Mouse (Mus musculus) heart, embryonic 13.5 days (tissue): Measurements from ENCODE around the gene Polr3c. TPM values are rescaled to one million over a fixed set of nuclear protein-coding genes. Genes with fewer than 3 reads are reported as not detected.
A peak's percentile ranks its signal among the peaks of the same experiment; 100 is the strongest.

Experiments used
- ATAC-seq: fragments of 200-750 bp; cut with Nextera tagmentation; 2 replicates; pipeline ENCODE4 v1.8.0; 2017; ENCODE audit warnings: moderate TSS enrichment; ENCODE audit not compliant: insufficient number of reproducible peaks, low FRiP score, low TSS enrichment; ENCODE audit errors: extremely low read depth
- H3K27ac ChIP-seq: fragments of 300-500 bp; sonication (generic); replicated peaks from 2 replicates; pipeline ENCODE4 v1.5.1; 2015; ENCODE audit warnings: moderate library complexity, mild to moderate bottlenecking, inconsistent platforms
- H3K27me3 ChIP-seq: fragments of 300-500 bp; sonication (generic); replicated peaks from 2 replicates; pipeline ENCODE4 v1.6.1; 2015; ENCODE audit warnings: mild to moderate bottlenecking, inconsistent platforms
- H3K36me3 ChIP-seq: fragments of 300-500 bp; sonication (generic); 2 replicates; pipeline ENCODE4 v1.6.1; 2015; ENCODE audit warnings: mild to moderate bottlenecking, inconsistent platforms
- H3K4me1 ChIP-seq: fragments of 300-500 bp; sonication (generic); 2 replicates; pipeline ENCODE4 v1.6.1; 2015; ENCODE audit warnings: inconsistent platforms
- H3K4me2 ChIP-seq: fragments of 300-500 bp; sonication (generic); 2 replicates; pipeline ENCODE4 v1.6.1; 2015; ENCODE audit warnings: inconsistent platforms, mild to moderate bottlenecking, moderate library complexity
- H3K4me3 ChIP-seq: fragments of 300-500 bp; sonication (generic); 2 replicates; pipeline ENCODE4 v1.5.1; 2015; ENCODE audit warnings: moderate library complexity, mild to moderate bottlenecking, inconsistent platforms
- H3K9ac ChIP-seq: fragments of 300-500 bp; sonication (generic); 2 replicates; pipeline ENCODE4 v1.6.1; 2015; ENCODE audit warnings: inconsistent platforms, mild to moderate bottlenecking, moderate library complexity
- H3K9me3 ChIP-seq: fragments of 300-500 bp; sonication (generic); 2 replicates; pipeline ENCODE4 v1.6.1; 2016; ENCODE audit warnings: inconsistent platforms
- WGBS: fragments of 180-500 bp; shearing (Covaris S2); methylation state at CpG from one replicate; pipeline ENCODE4 v1.1.7; 2015; ENCODE audit warnings: mixed read lengths; 5-methylcytosine and 5-hydroxymethylcytosine counted together
- polyA plus RNA-seq: library from polyadenylated mRNA; unstranded; fragments of >200 nt; fragmentation: Nextera tagmentation; extraction: Ambion mirVana; gene quantifications from 2 replicates; pipeline ENCODE4 v1.2.1, GENCODE M21; 2015

Gene Polr3c
- polyA plus RNA-seq, 1 experiment from 2014 or later: 25.2 TPM

DNA sequence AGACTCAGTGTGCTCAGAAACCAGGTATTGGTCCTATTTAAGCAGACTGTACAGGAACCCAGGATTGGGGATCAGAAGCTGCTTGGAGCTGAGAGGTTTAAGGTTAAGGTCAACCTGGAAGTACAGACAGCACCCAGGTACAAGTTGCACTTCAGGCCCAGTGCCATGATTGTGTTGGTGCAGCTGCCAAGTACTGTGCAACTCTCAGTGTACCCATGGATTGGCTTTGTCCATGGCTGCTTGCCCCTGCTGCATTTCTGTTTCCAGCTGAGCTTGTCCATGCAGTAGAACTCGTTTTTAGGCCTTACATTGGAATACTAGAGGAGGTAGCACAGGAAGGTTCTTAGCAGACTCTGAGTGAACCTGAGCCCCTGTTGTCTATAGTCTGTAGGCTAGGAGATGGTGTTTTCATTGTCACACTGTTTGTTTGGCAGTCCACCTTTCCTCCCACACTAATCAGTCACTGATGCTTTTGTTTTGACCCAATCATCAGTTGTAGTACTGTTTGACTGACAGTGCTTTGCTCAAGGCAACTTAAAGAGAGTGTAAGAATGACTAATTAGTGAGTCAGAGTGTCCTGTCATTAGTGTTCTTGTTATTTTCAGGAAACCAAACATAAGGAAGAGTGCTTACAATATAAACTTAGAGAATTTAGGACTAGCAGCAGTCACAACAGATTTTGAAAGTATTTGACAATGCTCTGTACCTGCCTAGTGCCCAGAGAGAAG lies 9.7 kb upstream of the Polr3c start:
- Histone ChIP-seq H3K36me3 (peaks cover 3% of the 10 kb centered on the region; the same call in 1 of the 2 replicates), H3K27me3 (no peaks in the 10 kb centered on the region), H3K27ac (no peak overlapping the region; the same call in 1 of the 2 replicates), H3K4me2 (no peak overlapping the region), H3K4me1 (peaks cover 26% of the 10 kb centered on the region), H3K4me3 (no peak overlapping the region), H3K9me3 (no peaks in the 10 kb centered on the region), H3K9ac (no peak overlapping the region)
- ATAC-seq: no peak
- 43% methylated on average over 1 of the region's 1 CpGs for WGBS

- Histone ChIP-seq H3K27ac (no peak overlapping the region), H3K4me3 (no peak overlapping the region), H3K4me1 (peaks cover 43% of the 10 kb centered on the region), H3K9me3 (no peaks in the 10 kb centered on the region), H3K36me3 (peaks cover 3% of the 10 kb centered on the region; the same call in 1 of the 2 replicates), H3K4me2 (no peak overlapping the region), H3K9ac (no peak overlapping the region), H3K27me3 (no peaks in the 10 kb centered on the region)
- no peak for ATAC-seq
- WGBS: 75% methylated on average over 2 of the region's 2 CpGs
Observed at GRCm38 (mm10) chr3:96735200-96735599, 7.8 kb upstream of the Polr3c start.

DNA sequence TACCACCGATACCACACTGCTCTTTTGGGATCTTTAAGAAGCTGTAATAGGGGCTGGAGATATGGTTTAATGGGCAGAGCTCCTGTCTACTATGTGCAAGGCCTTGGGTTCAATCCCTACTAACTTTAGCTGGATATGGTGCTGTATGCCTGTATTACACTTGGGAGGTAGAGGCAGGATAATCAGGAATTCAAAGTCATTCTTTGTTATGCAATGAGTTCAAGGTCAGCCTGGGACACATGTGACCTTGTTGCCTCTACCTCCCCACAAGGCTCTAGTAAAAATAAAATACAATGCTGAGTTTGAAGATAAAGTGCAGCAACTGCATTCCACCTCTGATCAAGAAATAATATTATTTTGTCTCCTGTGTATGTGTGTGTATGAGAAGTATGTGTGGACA lies 6.6 kb upstream of the Polr3c start:
- H3K4me2 ChIP-seq: no peak overlapping the region
- ATAC-seq: no peak
- no peak overlapping the region for H3K9ac ChIP-seq
- 83% methylated on average over 1 of the region's 1 CpGs for WGBS
- H3K36me3 ChIP-seq: peaks cover 3% of the 10 kb centered on the region; the same call in 1 of the 2 replicates
- no peaks in the 10 kb centered on the region for H3K27me3 ChIP-seq
- H3K27ac ChIP-seq: no peak overlapping the region
- no peak overlapping the region for H3K4me3 ChIP-seq
- H3K9me3 ChIP-seq: no peaks in the 10 kb centered on the region
- peaks cover 55% of the 10 kb centered on the region for H3K4me1 ChIP-seq

- no peaks in the 10 kb centered on the region for H3K9me3 ChIP-seq
- H3K27me3 ChIP-seq: no peaks in the 10 kb centered on the region
- no peak overlapping the region for H3K4me2 ChIP-seq
- 48% methylated on average over 5 of the region's 5 CpGs for WGBS
- no peak overlapping the region for H3K4me3 ChIP-seq
- no peak overlapping the region for H3K27ac ChIP-seq
- H3K4me1 ChIP-seq: peaks cover 56% of the 10 kb centered on the region
- H3K9ac ChIP-seq: no peak overlapping the region; the same call in 1 of the 2 replicates
- no peak for ATAC-seq
- peaks cover 3% of the 10 kb centered on the region; the same call in 1 of the 2 replicates for H3K36me3 ChIP-seq
Observed at GRCm38 (mm10) chr3:96730785-96731184, 3.4 kb upstream of the Polr3c start.

DNA sequence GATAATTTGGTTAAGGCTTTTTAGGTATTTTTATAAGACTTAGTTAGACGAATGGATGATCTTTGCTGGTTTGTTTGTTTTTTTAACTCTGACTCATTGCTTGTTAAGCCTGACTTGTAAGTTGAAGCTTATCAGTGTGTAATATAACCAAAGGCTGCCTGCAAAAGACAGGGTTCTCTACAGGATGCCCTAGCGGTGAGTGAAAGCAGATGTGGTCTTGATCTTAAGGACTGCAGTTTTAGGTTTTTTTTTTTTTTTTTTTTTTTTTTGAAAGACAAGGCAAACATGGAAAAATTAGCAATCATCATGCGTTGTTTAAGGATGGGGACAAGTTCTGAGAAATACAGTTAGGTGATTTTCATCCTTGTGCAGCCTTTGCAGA lies 2.0 kb upstream of the Polr3c start:
- Histone ChIP-seq H3K27ac (no peak overlapping the region), H3K27me3 (no peaks in the 10 kb centered on the region), H3K9me3 (no peaks in the 10 kb centered on the region), H3K4me1 (peaks cover 52% of the 10 kb centered on the region), H3K36me3 (peaks cover 12% of the 10 kb centered on the region), H3K9ac (0 out of 2 replicates have a peak overlapping the region, but pooled peaks have one; percentile 14), H3K4me3 (peak overlapping the region; percentile 98; the same call in 1 of the 2 replicates), H3K4me2 (peak overlapping the region; percentile 82)
- no peak for ATAC-seq
- 44% methylated on average over 3 of the region's 3 CpGs for WGBS

GRCm38 (mm10) chr3:96728634-96729402 lies 1.4 kb upstream of the Polr3c start:
- H3K36me3 ChIP-seq: peaks cover 17% of the 10 kb centered on the region
- ATAC-seq: no peak
- H3K9me3 ChIP-seq: no peaks in the 10 kb centered on the region
- 42% methylated on average over 7 of the region's 7 CpGs for WGBS
- H3K4me2 ChIP-seq: peak overlapping the region; percentile 82
- peaks cover 46% of the 10 kb centered on the region for H3K4me1 ChIP-seq
- H3K27me3 ChIP-seq: no peaks in the 10 kb centered on the region
- peak overlapping the region; percentile 98 for H3K4me3 ChIP-seq
- H3K9ac ChIP-seq: peak overlapping the region; percentile 97
- H3K27ac ChIP-seq: peak overlapping the region; percentile 92

GRCm38 (mm10) chr3:96727828-96728633 lies 603 bp upstream of the Polr3c start:
- Histone ChIP-seq H3K27me3 (no peaks in the 10 kb centered on the region), H3K36me3 (peaks cover 25% of the 10 kb centered on the region), H3K27ac (peak overlapping the region; percentile 92), H3K4me1 (peaks cover 43% of the 10 kb centered on the region), H3K9me3 (no peaks in the 10 kb centered on the region), H3K9ac (peak overlapping the region; percentile 97), H3K4me3 (peak overlapping the region; percentile 98), H3K4me2 (peak overlapping the region; percentile 82)
- peak; percentile 38; the same call in 1 of the 2 replicates for ATAC-seq
- under 1% methylated on average over 41 of the region's 42 CpGs for WGBS

DNA sequence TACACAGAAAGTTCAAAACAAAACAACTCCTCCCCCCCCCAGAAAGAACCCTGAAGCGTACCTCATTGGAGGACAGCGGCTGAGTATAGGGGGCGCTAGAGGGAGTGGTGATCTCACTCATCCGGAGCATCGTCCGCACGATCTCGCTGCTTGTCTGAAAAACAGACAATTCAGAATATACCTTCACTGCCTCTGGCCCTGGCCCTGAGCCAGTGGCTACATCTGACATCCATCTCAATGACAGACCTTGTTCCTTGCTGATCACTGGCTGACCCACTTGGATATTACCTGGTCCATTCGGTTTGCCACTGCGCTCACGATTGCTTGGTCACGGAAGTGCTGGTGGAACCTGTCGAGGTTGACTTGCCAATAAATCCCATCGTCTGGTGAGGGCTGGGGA lies 8.3 kb downstream of the Polr3c start:
- no peaks in the 10 kb centered on the region for H3K27me3 ChIP-seq
- WGBS: 38% methylated on average over 14 of the region's 14 CpGs
- no peak overlapping the region for H3K4me3 ChIP-seq
- ATAC-seq: no peak
- no peaks in the 10 kb centered on the region for H3K9me3 ChIP-seq
- H3K36me3 ChIP-seq: peaks cover 92% of the 10 kb centered on the region
- peak overlapping the region; percentile 29 for H3K4me2 ChIP-seq
- H3K4me1 ChIP-seq: peaks cover 14% of the 10 kb centered on the region
- H3K27ac ChIP-seq: no peak overlapping the region
- H3K9ac ChIP-seq: no peak overlapping the region

GRCm38 (mm10) chr3:96715854-96716253 lies 11.6 kb downstream of the Polr3c start:
- no peak for ATAC-seq
- no peak overlapping the region for H3K4me2 ChIP-seq
- peaks cover 92% of the 10 kb centered on the region for H3K36me3 ChIP-seq
- H3K9me3 ChIP-seq: no peaks in the 10 kb centered on the region
- H3K27ac ChIP-seq: no peak overlapping the region
- 75% methylated on average over 2 of the region's 2 CpGs for WGBS
- H3K4me1 ChIP-seq: 0 out of 2 replicates have a peak, but pooled peaks cover 6% of the 10 kb centered on the region
- no peak overlapping the region for H3K4me3 ChIP-seq
- no peak overlapping the region for H3K9ac ChIP-seq
- no peaks in the 10 kb centered on the region for H3K27me3 ChIP-seq

- WGBS: 85% methylated on average over 5 of the region's 5 CpGs
Observed at GRCm38 (mm10) chr3:96714286-96714685, 13.1 kb downstream of the Polr3c start.

DNA sequence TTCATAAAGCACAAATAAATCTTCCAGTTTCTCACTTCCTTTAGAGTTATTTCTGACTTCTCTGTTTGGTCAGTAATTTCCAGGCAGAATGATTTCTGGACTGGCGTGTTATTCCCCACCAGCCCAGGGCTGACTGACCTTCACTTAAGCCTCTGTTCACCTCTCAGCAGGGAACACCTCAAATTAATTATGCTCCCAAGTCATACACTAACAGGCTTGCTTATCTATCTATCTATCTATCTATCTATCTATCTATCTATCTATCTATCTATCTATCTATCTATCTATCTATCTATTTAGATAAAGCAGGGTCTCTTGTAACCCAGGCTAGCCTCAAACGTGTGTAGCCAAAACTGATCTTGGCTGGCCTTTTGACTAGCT lies 18.8 kb downstream of the Polr3c start:
- Histone ChIP-seq H3K27ac (no peak overlapping the region), H3K36me3 (peaks cover 62% of the 10 kb centered on the region), H3K4me1 (peaks cover 10% of the 10 kb centered on the region), H3K9me3 (no peaks in the 10 kb centered on the region), H3K4me2 (peak overlapping the region; percentile 86), H3K9ac (peak overlapping the region; percentile 83), H3K27me3 (peaks cover 7% of the 10 kb centered on the region; the same call in 1 of the 2 replicates), H3K4me3 (peak overlapping the region; percentile 56; the same call in 1 of the 2 replicates)
- ATAC-seq: no peak
- 35% methylated on average over 2 of the region's 2 CpGs for WGBS

More at GRCm38 (mm10) chr3:96714286-96714685, 13.1 kb downstream of the Polr3c start:
- Histone ChIP-seq H3K27me3 (no peaks in the 10 kb centered on the region), H3K9me3 (no peaks in the 10 kb centered on the region), H3K27ac (no peak overlapping the region), H3K9ac (no peak overlapping the region), H3K36me3 (peaks cover 91% of the 10 kb centered on the region), H3K4me3 (no peak overlapping the region), H3K4me1 (0 out of 2 replicates have a peak, but pooled peaks cover 1% of the 10 kb centered on the region), H3K4me2 (no peak overlapping the region)
- no peak for ATAC-seq
